Mouse (Mus musculus) hindlimb bud, embryonic 11.5 days (tissue): ENCODE measurements around the gene Ppfia3.
"Not testable (repeated sequence)": the region's sequence is repeated elsewhere in the genome, so short reads cannot be mapped to it uniquely, and the experiment has no call there.

Source experiments
- DNase-seq: peaks from one replicate; pipeline ENCODE4 v3.0.0-alpha.2; 2012; ENCODE audit warnings: low read depth, low spot score; ENCODE audit errors: extremely low spot score

Gene Ppfia3

GRCm38 (mm10) chr7:45395129-45395541, 28.3 kb upstream of the Ppfia3 start:
- peak; percentile 58 for DNase-seq

- no peak for DNase-seq
These were observed 19.3 kb upstream of the Ppfia3 start for GRCm38 (mm10) chr7:45386077-45386476.

GRCm38 (mm10) chr7:45376057-45376456, 9.2 kb upstream of the Ppfia3 start:
- DNase-seq, result no peak

GRCm38 (mm10) chr7:45374620-45375019, 7.8 kb upstream of the Ppfia3 start:
- DNase-seq, result no peak

GRCm38 (mm10) chr7:45372371-45372770, 5.6 kb upstream of the Ppfia3 start:
- no peak for DNase-seq

GRCm38 (mm10) chr7:45370475-45371311, 3.9 kb upstream of the Ppfia3 start, which contains the start of gene Lin7b:
TSS of gene Lin7b (minus strand) at chr7:45370583.
- DNase-seq, result peak; percentile 49

GRCm38 (mm10) chr7:45369836-45370474, 3.1 kb upstream of the Ppfia3 start:
- DNase-seq, result no peak

GRCm38 (mm10) chr7:45369022-45369745, 2.4 kb upstream of the Ppfia3 start:
- DNase-seq, result no peak

GRCm38 (mm10) chr7:45368178-45368577, 1.4 kb upstream of the Ppfia3 start:
- DNase-seq, result no peak

- peak; percentile 82 for DNase-seq
These were observed 431 bp upstream of the Ppfia3 start for GRCm38 (mm10) chr7:45367020-45367880.

- DNase-seq, result no peak
These were observed 822 bp downstream of the Ppfia3 start for GRCm38 (mm10) chr7:45365742-45366651.

- DNase-seq, result no peak
These were observed 2.8 kb downstream of the Ppfia3 start for GRCm38 (mm10) chr7:45363983-45364382.

- no peak for DNase-seq
These were observed 4.0 kb downstream of the Ppfia3 start for GRCm38 (mm10) chr7:45362801-45363200.

- DNase-seq, result peak; percentile 53
These were observed 5.5 kb downstream of the Ppfia3 start for GRCm38 (mm10) chr7:45361243-45361804.

- no peak for DNase-seq
These were observed 6.3 kb downstream of the Ppfia3 start for GRCm38 (mm10) chr7:45360404-45361125.

GRCm38 (mm10) chr7:45359081-45359480, 7.7 kb downstream of the Ppfia3 start:
- not testable (repeated sequence) for DNase-seq

GRCm38 (mm10) chr7:45356087-45356486, 10.7 kb downstream of the Ppfia3 start:
- DNase-seq, result no peak

GRCm38 (mm10) chr7:45355318-45356020, 11.3 kb downstream of the Ppfia3 start:
- DNase-seq, result no peak
